Mouse (Mus musculus) liver, adult (tissue): ENCODE measurements around the gene Fam172a.

ENCODE experiments used
- GATA4 ChIP-seq: IDR thresholded peaks from 2 replicates; pipeline ENCODE4 v1.6.1; 2014; ENCODE audit warnings: mild to moderate bottlenecking, low read length; ENCODE audit not compliant: insufficient replicate concordance

Gene Fam172a

DNA sequence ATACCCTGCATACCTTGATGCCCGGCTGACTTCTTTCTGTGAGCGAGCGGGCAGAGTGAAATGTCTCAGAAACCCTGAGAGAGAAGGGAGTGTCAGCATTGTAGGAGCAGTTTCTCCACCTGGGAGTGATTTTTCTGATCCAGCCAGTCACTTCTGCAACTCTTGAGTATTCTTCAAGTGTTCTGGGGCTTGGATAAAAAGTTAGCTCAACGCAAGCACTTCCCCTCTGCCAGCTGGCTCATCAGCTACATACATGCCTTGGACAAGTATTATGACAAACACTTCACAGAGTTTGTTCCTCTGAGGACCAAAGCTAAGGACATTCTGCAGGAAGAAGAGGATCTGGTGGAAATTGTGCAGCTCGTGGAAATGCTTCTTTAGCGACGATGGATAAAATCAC, 420.2 kb downstream of the Fam172a start:
- TF ChIP-seq GATA4 = no peak

DNA sequence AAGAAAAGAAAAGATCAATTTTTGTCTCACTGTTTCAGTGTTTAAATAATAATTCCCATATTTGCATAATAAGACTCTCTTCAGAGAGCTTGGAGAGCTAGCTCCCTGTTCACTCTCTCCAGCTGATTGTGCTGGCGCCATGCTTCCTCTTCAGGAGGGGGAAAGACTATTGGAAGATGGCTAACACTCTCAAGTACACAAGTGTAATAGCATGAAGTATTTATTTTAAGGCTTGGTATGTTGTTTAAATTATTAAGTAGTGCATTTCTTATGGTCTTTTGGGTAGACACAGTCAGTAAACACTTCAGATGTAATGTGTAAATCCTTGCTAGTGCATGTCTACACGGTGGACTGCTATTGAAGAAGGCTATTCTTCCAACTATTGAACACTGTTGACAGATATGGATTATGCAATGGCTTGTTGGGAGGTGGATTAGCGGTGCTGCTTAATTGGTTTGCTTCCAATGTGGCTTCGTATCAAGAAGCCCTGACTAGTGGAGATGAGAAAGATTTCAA, 422.1 kb downstream of the Fam172a start:
- TF ChIP-seq GATA4 = no peak

DNA sequence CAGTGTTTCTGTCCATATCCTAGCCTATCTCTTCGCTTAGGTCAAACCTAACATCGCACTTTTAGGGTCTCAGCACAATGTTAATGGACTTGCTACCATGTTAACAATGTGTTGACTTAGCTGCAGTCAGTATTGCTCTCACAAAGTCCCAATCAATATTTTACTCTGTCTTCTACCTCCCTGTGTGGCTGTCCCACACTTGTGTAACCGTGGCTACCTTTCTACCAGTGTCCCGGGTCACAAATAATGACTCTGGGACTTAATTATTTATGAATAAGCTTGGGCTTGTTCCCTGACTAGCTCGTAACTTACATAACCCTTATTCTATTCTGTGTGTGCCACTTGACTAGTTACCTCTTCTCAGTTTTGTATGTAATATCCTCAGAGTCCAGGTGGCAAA, 455.6 kb downstream of the Fam172a start:
- TF ChIP-seq GATA4 = no peak

DNA sequence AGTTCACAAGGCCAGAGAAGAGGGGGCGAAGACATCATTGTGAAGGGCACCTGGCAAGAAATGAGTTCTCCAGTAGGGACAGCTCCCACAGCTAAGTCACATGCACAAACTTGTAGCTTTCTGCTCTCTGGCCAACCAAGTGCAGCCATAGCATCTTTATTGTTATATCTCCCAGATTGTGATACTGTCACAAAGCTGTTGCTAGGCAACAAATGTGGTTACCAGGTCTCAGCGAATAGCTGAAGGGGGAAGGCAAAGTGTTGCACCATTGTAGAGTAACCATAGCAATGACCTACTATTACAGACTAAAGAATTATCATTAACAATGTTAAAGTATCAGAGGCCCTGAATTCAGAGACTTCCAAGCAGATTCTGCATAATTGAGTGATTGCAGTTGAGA, 460.3 kb downstream of the Fam172a start:
- no peak for TF ChIP-seq GATA4

DNA sequence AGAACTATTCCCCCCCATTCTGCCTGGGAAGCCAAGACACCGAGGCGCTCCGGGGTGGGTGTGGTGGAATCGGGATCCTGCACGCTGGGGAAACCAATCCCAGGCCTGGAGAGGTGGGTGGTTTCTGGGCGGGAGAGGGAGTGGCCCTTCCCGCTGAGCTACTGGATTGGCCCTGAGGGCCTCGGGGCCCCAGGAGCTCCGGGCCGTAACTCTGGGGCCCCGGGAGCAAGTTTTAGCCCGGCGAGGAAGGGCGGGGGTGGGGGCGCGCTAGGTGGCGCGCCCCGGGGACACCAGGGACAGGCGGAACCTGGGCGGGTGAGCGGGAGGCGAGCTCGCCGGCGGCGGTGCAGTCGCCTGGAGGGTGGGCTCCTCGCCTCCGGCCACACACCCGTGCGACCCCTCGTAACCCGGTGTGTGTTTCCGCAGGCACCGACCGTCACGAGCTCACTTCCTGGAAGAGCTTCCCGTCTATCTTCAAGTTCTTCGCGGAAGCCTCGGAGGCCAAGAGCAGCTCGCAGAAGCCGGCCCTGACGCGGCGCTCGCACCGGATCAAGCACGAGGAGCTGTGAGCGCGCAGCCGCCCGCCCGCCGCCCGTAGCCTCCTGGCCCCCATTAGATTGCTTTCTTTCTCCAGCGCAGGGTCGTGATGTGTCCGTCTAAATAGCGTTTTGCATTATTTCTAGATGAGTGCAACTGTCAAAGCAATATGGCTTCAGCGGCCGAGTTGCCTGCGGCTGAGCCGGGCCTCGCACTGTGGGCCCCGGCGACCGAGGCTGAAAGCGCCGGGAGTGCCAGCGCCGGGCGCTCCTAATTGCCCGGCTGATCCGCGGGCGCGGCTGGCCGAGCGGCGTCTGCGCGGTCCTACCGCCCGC, 461.5 kb downstream of the Fam172a start:
- no peak; the same call in 1 of the 2 replicates for TF ChIP-seq GATA4

DNA sequence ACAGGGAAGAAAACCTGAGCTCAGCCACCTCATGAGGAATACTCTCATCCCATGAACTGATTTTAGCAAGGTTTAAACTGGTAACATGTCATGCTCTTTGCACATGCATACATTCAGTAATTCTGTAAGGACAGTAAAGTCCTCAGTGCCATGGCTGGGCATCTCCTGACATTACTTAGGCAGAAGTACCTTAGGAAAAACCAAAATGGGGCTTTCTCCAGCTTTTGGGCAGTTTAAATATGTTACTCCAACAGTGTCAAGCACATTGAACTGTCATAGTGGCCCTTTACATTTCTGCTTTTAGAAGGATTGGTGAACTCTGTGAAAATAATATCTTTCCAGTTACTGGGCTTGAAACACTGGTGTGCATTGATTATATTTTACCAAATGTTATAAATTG, 463.1 kb downstream of the Fam172a start:
- TF ChIP-seq GATA4 = no peak

DNA sequence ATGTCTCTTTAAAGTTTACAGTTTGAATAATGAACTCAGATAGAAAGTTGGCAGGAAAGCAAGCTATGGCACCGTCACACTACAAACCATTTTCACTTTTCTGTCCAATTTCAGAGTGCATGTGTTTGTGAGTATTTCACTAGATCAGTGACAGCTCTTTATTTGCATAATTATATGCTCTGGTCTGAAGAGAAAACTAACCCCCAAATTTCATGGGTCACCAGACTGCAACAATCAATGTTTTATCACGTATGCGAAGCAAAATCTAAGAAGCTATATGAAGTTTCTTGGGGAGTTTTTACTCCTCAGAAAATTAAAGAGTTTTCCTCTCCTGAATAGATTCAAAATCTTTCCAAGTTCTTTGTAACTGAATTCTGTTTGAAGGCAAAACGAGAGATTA, 466.3 kb downstream of the Fam172a start:
- no peak for TF ChIP-seq GATA4

DNA sequence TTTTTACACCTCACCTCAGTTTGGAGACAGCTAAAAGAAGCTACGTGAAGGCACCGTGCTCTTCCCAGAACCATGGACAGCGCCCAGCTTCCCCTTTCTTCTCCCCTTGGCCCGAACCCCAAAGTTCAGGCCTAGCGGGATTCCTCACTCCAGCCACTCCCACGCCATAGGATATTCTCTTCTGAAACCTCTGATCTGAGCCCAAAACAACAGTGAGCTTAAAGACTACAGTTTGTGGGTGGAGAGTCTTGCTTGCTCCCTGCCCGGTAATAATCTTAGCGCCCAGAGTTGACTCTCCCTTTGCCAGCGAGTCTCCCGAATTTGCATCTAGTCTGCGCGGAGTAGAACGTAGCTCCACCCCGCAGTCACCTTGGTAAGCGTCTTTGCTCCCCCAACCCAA, 469.5 kb downstream of the Fam172a start:
- TF ChIP-seq GATA4 = no peak

DNA sequence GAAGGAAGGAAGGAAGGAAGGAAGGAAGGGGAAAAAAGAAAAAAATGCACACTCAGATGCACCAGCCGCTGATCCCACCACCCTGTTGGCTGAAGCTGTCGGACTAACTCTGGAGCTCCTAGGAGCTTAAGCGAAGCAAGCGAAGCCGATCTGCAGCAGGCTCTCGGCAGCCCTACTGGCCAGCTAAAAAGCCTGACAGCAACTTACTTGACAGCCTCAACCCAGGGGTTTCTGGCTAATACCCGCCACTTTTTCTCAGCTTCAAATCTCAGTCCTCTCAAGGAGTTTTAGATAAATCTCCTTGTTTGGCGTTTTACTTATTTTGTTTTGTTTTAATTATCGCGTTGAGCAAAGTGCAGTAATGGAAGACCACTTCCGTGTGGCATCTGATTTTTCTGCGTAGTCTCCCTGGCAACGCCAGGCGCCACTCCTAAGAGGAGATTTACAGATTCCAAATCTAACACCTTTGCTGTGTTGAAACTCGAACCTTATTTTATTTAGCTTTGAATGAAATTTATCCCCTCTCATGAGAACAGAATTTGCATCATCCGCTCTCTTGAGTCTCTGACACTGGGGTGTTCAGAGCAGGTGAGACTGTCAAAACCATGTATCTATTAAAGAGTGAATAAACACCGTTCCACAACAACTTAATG, 470.3 kb downstream of the Fam172a start:
- no peak for TF ChIP-seq GATA4

DNA sequence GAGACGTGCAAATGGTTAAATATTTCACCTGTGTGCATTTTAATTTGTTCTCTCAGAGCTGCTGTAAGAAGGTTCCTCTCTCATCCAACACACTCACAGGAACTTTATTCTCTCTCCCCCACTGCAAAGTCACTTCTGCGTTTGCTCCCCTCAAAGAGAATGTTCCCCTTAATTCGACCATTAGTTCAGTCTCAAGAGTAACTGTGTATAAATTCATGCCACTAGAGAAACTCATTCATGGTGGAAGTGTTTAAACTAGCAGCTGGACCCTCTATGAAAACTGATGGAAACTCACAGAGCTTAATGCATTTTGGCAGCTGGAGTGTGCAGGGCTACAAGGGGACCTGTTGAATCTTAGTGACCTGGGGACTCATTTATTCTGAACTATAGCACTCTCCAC, 471.0 kb downstream of the Fam172a start:
- TF ChIP-seq GATA4 = no peak

DNA sequence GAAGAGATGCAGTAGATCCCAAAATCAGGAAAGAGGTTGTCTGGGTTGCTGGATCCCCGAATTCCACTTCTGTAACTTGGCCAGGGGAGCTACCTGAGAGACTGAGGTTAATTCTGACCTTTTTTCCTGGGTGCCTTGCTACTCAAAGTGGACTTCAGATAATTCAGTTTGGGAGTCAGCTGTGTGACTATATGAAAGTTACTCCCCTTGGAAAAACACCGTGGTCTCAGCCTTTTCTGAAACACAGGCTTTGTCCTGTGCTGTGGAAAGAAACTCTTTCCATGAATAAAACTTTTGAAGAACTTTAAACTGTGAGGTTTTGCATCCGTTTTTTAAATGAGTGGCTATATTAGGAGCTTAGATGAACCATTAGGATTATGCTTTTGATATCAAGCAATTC, 472.4 kb downstream of the Fam172a start:
- no peak for TF ChIP-seq GATA4

DNA sequence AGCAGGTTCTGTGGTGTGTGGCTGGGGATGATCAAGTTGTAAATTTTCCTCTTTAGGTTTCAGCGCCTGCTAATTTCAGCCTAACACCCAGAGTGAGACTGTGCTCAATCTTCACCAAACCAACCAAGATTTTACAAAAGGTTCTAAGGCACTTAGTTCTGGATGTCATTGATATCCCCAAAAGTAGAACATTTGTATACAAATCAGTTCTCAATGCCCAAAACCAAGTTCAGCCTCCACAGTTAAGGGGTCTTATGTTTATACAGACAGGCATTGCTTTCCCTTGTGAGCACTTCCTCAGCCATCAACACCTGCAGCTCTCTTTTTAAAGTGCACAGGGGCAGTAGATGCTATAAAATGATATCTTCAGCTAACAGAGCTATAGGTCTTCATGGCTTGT, 473.1 kb downstream of the Fam172a start:
- TF ChIP-seq GATA4 = no peak

DNA sequence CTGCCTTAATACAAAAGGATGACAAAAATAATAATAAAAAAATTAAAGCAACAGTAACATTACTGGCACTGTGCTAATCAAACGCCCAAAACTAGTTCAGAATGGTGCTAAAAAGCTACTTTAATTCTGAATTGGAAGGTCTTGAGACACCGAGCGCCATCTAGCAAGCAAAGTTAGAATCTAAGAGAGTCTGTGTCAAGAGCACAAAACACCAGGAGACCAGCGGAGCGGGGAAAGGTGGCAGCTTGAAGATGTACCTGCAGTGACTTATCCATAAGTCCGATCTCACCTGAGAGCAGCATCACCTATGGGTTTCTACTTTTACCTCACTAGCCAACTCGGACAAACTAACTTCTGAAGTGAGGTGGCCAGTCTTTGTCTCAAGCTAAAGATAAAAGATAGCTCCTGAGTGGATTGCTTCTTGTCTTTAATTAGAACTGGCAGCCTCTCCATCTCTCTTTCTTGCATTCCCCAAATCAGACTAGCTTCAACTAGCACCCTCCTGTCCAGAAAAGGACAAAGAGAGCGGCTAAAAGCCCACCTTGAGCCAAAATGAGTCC, 474.1 kb downstream of the Fam172a start:
- no peak for TF ChIP-seq GATA4

DNA sequence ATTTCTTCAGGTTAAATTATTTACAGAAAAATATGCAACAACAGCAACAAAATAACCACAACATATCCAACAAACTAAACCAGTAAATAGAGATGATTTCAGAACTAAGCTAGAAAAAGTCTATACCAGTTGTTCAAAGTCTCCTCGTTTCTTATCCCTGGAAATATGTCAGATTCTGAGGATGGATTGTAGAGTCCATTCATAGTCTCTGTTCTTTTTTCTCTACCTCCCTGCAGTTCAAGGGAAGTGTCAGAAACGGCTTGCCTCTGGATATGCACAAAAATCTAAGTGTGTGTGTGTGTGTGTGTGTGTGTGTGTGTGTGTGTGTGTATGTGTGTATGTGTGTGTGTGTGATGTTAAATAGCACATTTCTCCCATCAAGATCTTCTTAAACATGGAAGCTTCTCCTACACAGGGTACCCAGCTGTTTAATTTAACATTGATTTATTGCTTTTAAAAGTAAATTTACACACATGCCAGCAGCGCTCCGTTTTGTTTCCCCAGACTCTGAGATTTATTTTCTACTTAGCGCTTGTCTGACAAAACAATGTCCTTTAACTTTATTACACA, 475.6 kb downstream of the Fam172a start:
- TF ChIP-seq GATA4 = no peak

DNA sequence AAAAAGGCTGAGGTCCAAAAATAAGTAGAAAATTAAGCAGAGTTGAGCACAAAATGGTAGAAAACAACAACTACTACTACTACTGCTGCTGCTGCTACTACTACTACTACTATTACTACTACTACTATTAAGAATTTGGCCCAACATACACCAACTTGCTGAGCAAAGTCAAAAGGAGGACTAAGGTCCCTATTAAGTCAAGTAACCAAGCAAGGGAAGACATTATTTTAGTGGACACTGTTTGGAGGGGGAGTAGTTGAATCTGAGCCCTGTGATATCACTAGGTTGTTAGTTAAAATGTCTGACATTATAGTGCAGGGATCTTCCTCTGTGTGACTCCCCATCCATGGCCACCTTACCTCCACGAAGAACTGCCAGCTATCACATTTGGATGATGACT, 476.2 kb downstream of the Fam172a start:
- no peak for TF ChIP-seq GATA4

DNA sequence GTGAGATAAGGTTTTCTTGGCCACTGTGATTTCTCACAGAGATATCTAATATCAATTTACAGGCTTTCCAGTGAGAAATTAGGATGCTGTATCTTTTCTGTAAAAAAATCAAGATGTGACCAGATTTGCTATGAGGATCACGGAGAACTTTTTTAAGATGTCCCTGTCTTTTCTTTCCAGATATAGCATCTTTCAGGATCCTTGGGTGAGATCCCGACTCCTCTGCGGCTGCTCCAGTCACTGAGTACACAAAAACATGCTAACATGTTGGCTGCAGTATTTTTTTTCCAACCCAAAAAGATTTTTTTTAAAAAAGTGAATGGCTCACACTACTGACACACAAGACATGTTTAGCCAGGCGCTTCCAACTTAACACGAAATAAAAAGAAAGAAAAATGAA, 476.9 kb downstream of the Fam172a start:
- no peak for TF ChIP-seq GATA4
